Mouse (Mus musculus): ENCODE results near the gene Atf5.

- TF ChIP-seq POLR2A (IDR thresholded peaks at IDR 0.05; ENCODE audit: low read depth, low read length) (no peak), CTCF (conservative IDR thresholded peaks at IDR 0.05 in 1 of 2, IDR thresholded peaks at IDR 0.05 in 1 of 2; ENCODE audit: low read depth in 2 of 2, low read length in 2 of 2) (no peak), POLR2AphosphoS2 (IDR thresholded peaks at IDR 0.05; ENCODE audit: low read depth, low read length) (no peak), BHLHE40 (IDR thresholded peaks at IDR 0.05; ENCODE audit: low read depth, low read length) (no peak), GABPA (IDR thresholded peaks at IDR 0.05; ENCODE audit: insufficient replicate concordance, low read depth, low read length) (no peak), NRF1 (IDR thresholded peaks at IDR 0.05; ENCODE audit: low read depth, low read length) (no peak), MAX (IDR thresholded peaks at IDR 0.05; ENCODE audit: low read length) (no peak), SMC3 (IDR thresholded peaks at IDR 0.05; ENCODE audit: low read depth, low read length) (no peak), USF1 (IDR thresholded peaks at IDR 0.05; ENCODE audit: low read depth, low read length) (no peak), E2F4 (IDR thresholded peaks at IDR 0.05; ENCODE audit: insufficient replicate concordance, low read depth, low read length) (no peak), ZKSCAN1 (IDR thresholded peaks at IDR 0.05; ENCODE audit: borderline replicate concordance, low read depth, low read length) (no peak), NELFE (IDR thresholded peaks at IDR 0.05; ENCODE audit: low read depth, low read length) (no peak), EP300 (IDR thresholded peaks at IDR 0.05; ENCODE audit: low read length) (no peak)
Measured at GRCm38 (mm10) chr7:44840426-44840825, 24.0 kb upstream of the Atf5 start.

All from CH12.LX (cell line).